Mouse (Mus musculus) limb, embryonic 14.5 days (tissue): ENCODE results near the gene Ccser1. TPM values are rescaled to one million over a fixed set of nuclear protein-coding genes. Genes with fewer than 3 reads are reported as not detected.

Experiments used
- ATAC-seq: fragments of 200-750 bp; cut with Nextera tagmentation; 2 replicates; pipeline ENCODE4 v1.8.0; 2017; ENCODE audit warnings: low read depth, moderate number of reproducible peaks, moderate TSS enrichment; ENCODE audit not compliant: low FRiP score
- DNase-seq: peaks from one replicate; pipeline ENCODE4 v3.0.0-alpha.2; 2015; ENCODE audit warnings: low spot score
- H3K27ac ChIP-seq: fragments of 300-500 bp; sonication (generic); replicated peaks from 2 replicates; pipeline ENCODE4 v1.5.1; 2014; ENCODE audit warnings: low read depth, mild to moderate bottlenecking, low read length, moderate library complexity, mixed read lengths
- H3K27me3 ChIP-seq: fragments of 300-500 bp; sonication (generic); 2 replicates; pipeline ENCODE4 v1.6.1; 2014; ENCODE audit warnings: low read length, mixed read lengths; ENCODE audit not compliant: control insufficient read depth, insufficient read depth
- H3K36me3 ChIP-seq: fragments of 300-500 bp; sonication (generic); 2 replicates; pipeline ENCODE4 v1.6.1; 2014; ENCODE audit warnings: mild to moderate bottlenecking, low read length, moderate library complexity, mixed read lengths; ENCODE audit not compliant: control insufficient read depth, insufficient read depth
- H3K4me1 ChIP-seq: fragments of 300-500 bp; sonication (generic); 2 replicates; pipeline ENCODE4 v1.6.1; 2014; ENCODE audit warnings: antibody characterized with exemption, low read length, mixed read lengths; ENCODE audit not compliant: control insufficient read depth, insufficient read depth
- H3K4me2 ChIP-seq: fragments of 300-500 bp; sonication (generic); replicated peaks from 2 replicates; pipeline ENCODE4 v1.6.1; 2014; ENCODE audit warnings: low read depth, mild to moderate bottlenecking, low read length, moderate library complexity; ENCODE audit not compliant: severe bottlenecking
- H3K4me3 ChIP-seq: fragments of 300-500 bp; sonication (generic); replicated peaks from 2 replicates; pipeline ENCODE4 v1.5.1; 2014; ENCODE audit warnings: low read length
- H3K9ac ChIP-seq: fragments of 300-500 bp; sonication (generic); 2 replicates; pipeline ENCODE4 v1.6.1; 2014; ENCODE audit warnings: mild to moderate bottlenecking, low read depth, low read length, moderate library complexity; ENCODE audit not compliant: severe bottlenecking
- H3K9me3 ChIP-seq: fragments of 300-500 bp; sonication (generic); 2 replicates; pipeline ENCODE4 v1.6.1; 2016; ENCODE audit warnings: low read length; ENCODE audit not compliant: control insufficient read depth
- POLR2A ChIP-seq: fragments of 200-500 bp; IDR thresholded peaks from 2 replicates; pipeline ENCODE4 v1.8.0; 2012; ENCODE audit warnings: inconsistent platforms, mild to moderate bottlenecking, moderate library complexity, borderline replicate concordance; ENCODE audit not compliant: insufficient read depth, insufficient read length; ENCODE audit errors: extremely low read depth
- WGBS: fragments of 180-500 bp; shearing (Covaris S2); extraction: QIAGEN DNeasy Blood & Tissue Kit; methylation state at CpG from one replicate; pipeline ENCODE4 v1.1.7; 2014; 5-methylcytosine and 5-hydroxymethylcytosine counted together
- polyA plus RNA-seq, 2 experiments: library from polyadenylated mRNA; depleted of rRNA in 1 of 2; stranded (reverse) in 1 of 2; unstranded in 1 of 2; fragments of >200 nt; fragmentation: Nextera tagmentation in 1 of 2; extraction: Ambion mirVana in 1 of 2; gene quantifications; 2 replicates each; pipeline versions ENCODE4 v1.2.1 to v1.2.3; 2012 to 2014

The Ccser1 gene
- polyA plus RNA-seq, 2 experiments: 5.9 to 6.6 TPM

DNA sequence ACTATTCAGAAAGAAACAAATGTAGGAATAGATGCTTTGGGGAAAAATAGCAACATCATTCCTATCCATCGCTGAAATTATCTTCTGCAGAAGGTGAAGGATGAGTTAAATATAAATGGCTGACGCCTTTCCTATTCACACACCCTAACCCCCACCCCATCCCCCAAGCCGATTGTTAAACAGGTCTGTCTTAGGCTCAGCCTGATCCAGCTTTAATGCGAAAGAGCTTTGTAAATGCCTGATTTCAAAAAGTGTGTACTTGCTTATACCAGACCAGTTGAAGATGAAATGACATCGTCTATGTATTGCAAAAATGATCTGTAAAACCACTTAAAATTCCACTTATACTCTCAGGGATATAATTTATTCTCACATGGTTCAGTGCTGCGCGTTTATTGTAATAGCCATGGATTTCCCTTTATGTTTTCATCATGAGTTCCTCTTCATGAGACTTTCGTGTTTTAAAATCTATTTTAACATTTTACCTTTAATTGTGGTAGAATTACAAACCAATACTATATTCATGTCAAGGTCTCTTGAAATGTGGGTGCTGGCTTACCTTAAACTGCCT, 25.0 kb upstream of the Ccser1 start:
- Histone ChIP-seq H3K4me3 (no peak overlapping the region), H3K9me3 (no peaks in the 10 kb centered on the region), H3K36me3 (no peaks in the 10 kb centered on the region), H3K27me3 (no peaks in the 10 kb centered on the region), H3K9ac (no peak overlapping the region), H3K4me1 (no peaks in the 10 kb centered on the region), H3K4me2 (no peak overlapping the region), H3K27ac (no peak overlapping the region)
- ATAC-seq: no peak
- WGBS: 58% methylated on average over 8 of the region's 8 CpGs
- no peak for TF ChIP-seq POLR2A
- no peak for DNase-seq

- Histone ChIP-seq H3K27ac (no peak overlapping the region), H3K9me3 (no peaks in the 10 kb centered on the region), H3K4me1 (no peaks in the 10 kb centered on the region), H3K4me3 (no peak overlapping the region), H3K9ac (no peak overlapping the region), H3K36me3 (no peaks in the 10 kb centered on the region), H3K4me2 (no peak overlapping the region), H3K27me3 (no peaks in the 10 kb centered on the region)
- no peak for ATAC-seq
- no peak for TF ChIP-seq POLR2A
- DNase-seq: no peak
Measured at GRCm38 (mm10) chr6:61155718-61156117, 24.4 kb upstream of the Ccser1 start.

DNA sequence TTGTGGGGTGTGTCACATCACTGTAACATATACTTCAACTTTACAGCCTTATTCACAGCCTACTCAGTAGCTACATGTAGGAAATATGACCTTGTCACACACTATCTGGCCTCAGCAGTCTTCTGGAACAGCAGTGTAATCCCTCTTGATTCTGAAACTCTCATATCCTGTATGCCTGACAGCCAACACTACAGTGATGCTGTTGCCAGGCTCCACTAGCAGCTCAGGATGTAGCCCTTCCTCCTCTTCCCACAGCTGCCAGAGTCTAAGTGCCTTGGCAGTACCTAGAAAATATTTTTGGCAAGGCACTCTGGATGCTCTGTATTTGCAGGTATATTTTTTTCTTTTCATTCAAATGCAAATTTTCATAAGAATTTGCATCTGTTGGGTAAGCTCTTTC, 18.0 kb upstream of the Ccser1 start:
- no peak overlapping the region for H3K27ac ChIP-seq
- H3K4me3 ChIP-seq: no peak overlapping the region
- H3K36me3 ChIP-seq: no peaks in the 10 kb centered on the region
- 0 out of 2 replicates have a peak, but pooled peaks cover 9% of the 10 kb centered on the region for H3K4me1 ChIP-seq
- H3K4me2 ChIP-seq: no peak overlapping the region
- ATAC-seq (no peak), DNase-seq (no peak)
- no peak overlapping the region for H3K9ac ChIP-seq
- no peak for TF ChIP-seq POLR2A
- H3K27me3 ChIP-seq: no peaks in the 10 kb centered on the region
- no peaks in the 10 kb centered on the region for H3K9me3 ChIP-seq

- H3K9me3 ChIP-seq: no peaks in the 10 kb centered on the region
- no peak for ATAC-seq
- H3K4me2 ChIP-seq: no peak overlapping the region
- H3K27me3 ChIP-seq: no peaks in the 10 kb centered on the region
- H3K36me3 ChIP-seq: no peaks in the 10 kb centered on the region
- DNase-seq: no peak
- no peak overlapping the region for H3K9ac ChIP-seq
- H3K4me1 ChIP-seq: 0 out of 2 replicates have a peak, but pooled peaks cover 6% of the 10 kb centered on the region
- H3K4me3 ChIP-seq: no peak overlapping the region
- TF ChIP-seq POLR2A: no peak
- WGBS: 94% methylated on average over 1 of the region's 1 CpGs
- H3K27ac ChIP-seq: no peak overlapping the region
Measured at GRCm38 (mm10) chr6:61166891-61167290, 13.2 kb upstream of the Ccser1 start.

- Histone ChIP-seq H3K36me3 (no peaks in the 10 kb centered on the region), H3K4me1 (no peaks in the 10 kb centered on the region), H3K4me3 (no peak overlapping the region), H3K9me3 (no peaks in the 10 kb centered on the region), H3K27ac (no peak overlapping the region), H3K9ac (no peak overlapping the region), H3K27me3 (peaks cover 1% of the 10 kb centered on the region; the same call in 1 of the 2 replicates), H3K4me2 (no peak overlapping the region)
- ATAC-seq (no peak), DNase-seq (no peak)
- no peak for TF ChIP-seq POLR2A
- 71% methylated on average over 1 of the region's 1 CpGs for WGBS
Measured at GRCm38 (mm10) chr6:61176126-61176525, 4.0 kb upstream of the Ccser1 start.

GRCm38 (mm10) chr6:61177476-61177875, 2.6 kb upstream of the Ccser1 start:
- Histone ChIP-seq H3K9me3 (no peaks in the 10 kb centered on the region), H3K27me3 (peaks cover 4% of the 10 kb centered on the region; the same call in 1 of the 2 replicates), H3K27ac (no peak overlapping the region), H3K4me3 (no peak overlapping the region), H3K9ac (no peak overlapping the region), H3K4me1 (no peaks in the 10 kb centered on the region), H3K4me2 (no peak overlapping the region), H3K36me3 (no peaks in the 10 kb centered on the region)
- no peak for ATAC-seq
- TF ChIP-seq POLR2A: no peak
- 66% methylated on average over 7 of the region's 7 CpGs for WGBS
- no peak for DNase-seq
